ENCODE assay signal across 14 mouse cellular contexts in the genomic region with DNA sequence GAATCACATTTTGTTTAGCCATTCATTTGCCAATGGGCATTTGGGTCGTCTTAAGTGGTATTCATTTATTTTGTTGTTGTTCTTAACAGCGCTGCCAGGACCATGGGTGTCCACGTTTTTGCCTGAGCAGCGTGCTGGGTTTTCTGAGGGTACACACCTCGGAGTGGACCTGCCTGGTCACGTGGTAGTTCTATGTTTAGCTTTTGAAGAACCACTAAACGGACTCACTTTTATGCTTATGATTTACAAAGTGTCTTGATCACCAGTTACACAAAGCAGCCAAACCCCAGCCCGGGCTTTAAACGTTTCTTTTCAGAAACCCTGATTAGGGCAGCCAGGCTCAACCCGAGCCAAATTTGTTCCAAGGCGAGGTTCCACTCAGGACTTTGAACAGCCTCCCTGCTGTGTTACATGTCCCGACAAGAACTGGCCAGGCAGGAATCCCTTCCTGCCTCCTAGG. TPM values are rescaled to one million over a fixed set of nuclear protein-coding genes. Genes with fewer than 3 reads are reported as not detected.
A peak's percentile ranks its signal among the peaks of the same experiment; 100 is the strongest.
DNase-seq lines count a peak whose midpoint lies in the region; ATAC-seq and TF ChIP-seq lines count a peak whose summit lies in the region.
"Had no signal": no experiment of that assay in that cellular context is flagged by ENCODE, and none has a peak within 500 bp of the region (broad histone marks: within the 10 kb centered on the region; RNA-seq: fewer than 3 reads in every experiment).

No protein-coding gene starts in this region.

- WGBS in neural tube, embryonic 15.5 days: 34% methylated on average over 12 of the region's 12 CpGs

- no peak overlapping the region; the same call in 1 of the 2 replicates for H3K27ac ChIP-seq in neural tube, embryonic 15.5 days (replicated peaks)
- H3K27ac ChIP-seq: hindbrain, embryonic 12.5 days; midbrain, embryonic 10.5 days had no signal

- no peak overlapping the region for H3K4me2 ChIP-seq in neural tube, embryonic 15.5 days
- H3K4me2 ChIP-seq: hindbrain, embryonic 12.5 days had no signal

- TF ChIP-seq CTCF in E14TG2a.4 (conservative IDR thresholded peaks at IDR 0.05; ENCODE audit: low read length): no peak

- H3K27me3 ChIP-seq in E14TG2a.4 (ENCODE audit: insufficient read depth, low read length): no peaks in the 10 kb centered on the region
- H3K27me3 ChIP-seq in neural tube, embryonic 15.5 days (replicated peaks): 0 out of 2 replicates have a peak, but pooled peaks cover 10% of the 10 kb centered on the region
- H3K27me3 ChIP-seq: hindbrain, embryonic 12.5 days; Patski had no signal

- H3K4me1 ChIP-seq in E14TG2a.4 (replicated peaks; ENCODE audit: low read depth, low read length): peaks cover 81% of the 10 kb centered on the region
- H3K4me1 ChIP-seq in neural tube, embryonic 15.5 days: peaks cover 47% of the 10 kb centered on the region

- no peak overlapping the region for H3K9ac ChIP-seq in neural tube, embryonic 15.5 days (replicated peaks)
- H3K9ac ChIP-seq: hindbrain, embryonic 12.5 days had no signal

- peaks cover 14% of the 10 kb centered on the region for H3K36me3 ChIP-seq in E14TG2a.4 (ENCODE audit: insufficient read depth, low read length)
- no peaks in the 10 kb centered on the region for H3K36me3 ChIP-seq in neural tube, embryonic 15.5 days

- ATAC-seq in neural tube, embryonic 15.5 days (ENCODE audit: low FRiP score): no peak
- ATAC-seq: Patski had no signal

- no peaks in the 10 kb centered on the region for H3K9me3 ChIP-seq in E14TG2a.4 (ENCODE audit: low read length)
- no peaks in the 10 kb centered on the region for H3K9me3 ChIP-seq in neural tube, embryonic 15.5 days (replicated peaks)
- H3K9me3 ChIP-seq: hindbrain, embryonic 12.5 days; midbrain, embryonic 10.5 days had no signal

- peak; percentile 58 for DNase-seq in cerebellum, adult 9-11 months
- no peak for DNase-seq in cerebellum, adult 8-10 months
- peak; percentile 40 for DNase-seq in kidney, adult 18-20 months
- no peak for DNase-seq in kidney, postnatal 10 days
- DNase-seq in kidney, postnatal 36 days: peak; percentile 63 to 68
- DNase-seq in cerebellum, postnatal 36 days: no peak
- DNase-seq: adrenal gland, postnatal 36 days; lung, adult 18-20 months had no signal

- H3K4me3 ChIP-seq in E14TG2a.4 (replicated peaks; ENCODE audit: low read length): peak overlapping the region; percentile 85
- H3K4me3 ChIP-seq in neural tube, embryonic 15.5 days (replicated peaks): no peak overlapping the region
- H3K4me3 ChIP-seq: hindbrain, embryonic 12.5 days had no signal

RNA-seq across cellular contexts. Expression of a gene that starts 2.0 kb away (rescaled TPM):
- 16.8 and 20.2 TPM in 2 replicates for polyA plus RNA-seq in neural tube, embryonic 15.5 days (2015; fragmentation: Nextera tagmentation; extraction: Ambion mirVana)

RNA-seq across cellular contexts. Expression of a gene that starts 53.1 kb away (rescaled TPM):
- 0.05 TPM in 1 of 2 replicates, not detected in the other for polyA plus RNA-seq in neural tube, embryonic 15.5 days (2015; fragmentation: Nextera tagmentation; extraction: Ambion mirVana)
- polyA plus RNA-seq: hindbrain, embryonic 12.5 days; midbrain, embryonic 10.5 days; neural tube, embryonic 14.5 days; Patski had no signal

Comparison
In these comparisons a context has a peak if more than half of its experiments do, and no peak if none do; other contexts are left out.
1. DNase-seq: peak in cerebellum, adult 9-11 months (single experiment), kidney, adult 18-20 months (single experiment) and kidney, postnatal 36 days (2 of 2); none in cerebellum, adult 8-10 months (single experiment), kidney, postnatal 10 days (single experiment) and cerebellum, postnatal 36 days (0 of 2).